ENCODE assay signal across 26 mouse cellular contexts in the genomic region with DNA sequence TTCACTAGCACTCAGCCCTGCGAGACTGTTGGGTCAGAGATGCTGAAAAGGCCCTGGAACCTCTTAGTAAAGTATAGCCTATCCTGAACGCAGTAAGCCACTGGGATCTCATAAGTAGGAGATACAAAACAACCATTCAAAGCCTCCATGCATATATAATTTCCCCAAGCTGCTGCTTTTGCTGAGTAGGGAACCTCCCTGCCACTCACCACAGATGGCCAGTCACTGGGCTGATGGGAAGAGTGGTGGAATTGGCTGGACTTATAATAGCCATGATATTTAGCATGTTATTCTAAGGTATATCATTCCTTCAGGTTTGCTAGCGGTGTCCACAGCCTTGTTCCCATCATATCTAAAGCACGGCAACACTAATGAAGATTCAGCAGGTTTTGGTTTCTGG.
A peak's percentile ranks its signal among the peaks of the same experiment; 100 is the strongest.
DNase-seq lines count a peak whose midpoint lies in the region; ATAC-seq and TF ChIP-seq lines count a peak whose summit lies in the region.
"Had no signal": no experiment of that assay in that cellular context is flagged by ENCODE, and none has a peak within 500 bp of the region (broad histone marks: within the 10 kb centered on the region; RNA-seq: fewer than 3 reads in every experiment).

No protein-coding gene starts in this region.

- no peaks in the 10 kb centered on the region for H3K9me3 ChIP-seq in forebrain, embryonic 10.5 days
- no peaks in the 10 kb centered on the region for H3K9me3 ChIP-seq in forebrain, embryonic 14.5 days (replicated peaks; ENCODE audit: control insufficient read depth, low read length)
- H3K9me3 ChIP-seq in hindbrain, postnatal 0 days (ENCODE audit: low read length), result no peaks in the 10 kb centered on the region
- H3K9me3 ChIP-seq: embryonic facial prominence, embryonic 15.5 days; heart, embryonic 13.5 days; limb, embryonic 12.5 days; liver, embryonic 12.5 days; neural tube, embryonic 12.5 days had no signal

- H3K27me3 ChIP-seq in forebrain, embryonic 10.5 days (ENCODE audit: poor library complexity, severe bottlenecking), result no peaks in the 10 kb centered on the region
- no peaks in the 10 kb centered on the region for H3K27me3 ChIP-seq in forebrain, embryonic 14.5 days (replicated peaks; ENCODE audit: control insufficient read depth, insufficient read depth, low read length)
- H3K27me3 ChIP-seq in hindbrain, postnatal 0 days (ENCODE audit: insufficient read depth, low read length), result no peaks in the 10 kb centered on the region
- H3K27me3 ChIP-seq: embryonic facial prominence, embryonic 15.5 days; heart, embryonic 13.5 days; limb, embryonic 12.5 days; liver, embryonic 12.5 days; neural tube, embryonic 12.5 days had no signal

- H3K9ac ChIP-seq in forebrain, embryonic 14.5 days (ENCODE audit: low read length), result no peak overlapping the region
- H3K9ac ChIP-seq in hindbrain, postnatal 0 days (replicated peaks; ENCODE audit: low read length), result no peak overlapping the region
- H3K9ac ChIP-seq: embryonic facial prominence, embryonic 15.5 days; heart, embryonic 13.5 days; limb, embryonic 12.5 days; liver, embryonic 12.5 days; neural tube, embryonic 12.5 days had no signal

- H3K4me1 ChIP-seq in forebrain, embryonic 10.5 days, result peaks cover 19% of the 10 kb centered on the region
- H3K4me1 ChIP-seq in forebrain, embryonic 14.5 days (ENCODE audit: control insufficient read depth, insufficient read depth, low read length), result 0 out of 2 replicates have a peak, but pooled peaks cover 5% of the 10 kb centered on the region
- H3K4me1 ChIP-seq in hindbrain, postnatal 0 days (ENCODE audit: insufficient read depth, low read length), result no peaks in the 10 kb centered on the region
- H3K4me1 ChIP-seq: embryonic facial prominence, embryonic 15.5 days; heart, embryonic 13.5 days; limb, embryonic 12.5 days; liver, embryonic 12.5 days had no signal

- no peaks in the 10 kb centered on the region for H3K36me3 ChIP-seq in forebrain, embryonic 10.5 days (replicated peaks)
- no peaks in the 10 kb centered on the region for H3K36me3 ChIP-seq in forebrain, embryonic 14.5 days (ENCODE audit: control insufficient read depth, insufficient read depth, low read length)
- H3K36me3 ChIP-seq in hindbrain, postnatal 0 days (ENCODE audit: insufficient read depth, low read length), result no peaks in the 10 kb centered on the region
- H3K36me3 ChIP-seq: embryonic facial prominence, embryonic 15.5 days; heart, embryonic 13.5 days; limb, embryonic 12.5 days; liver, embryonic 12.5 days; neural tube, embryonic 12.5 days had no signal

- WGBS in forebrain, embryonic 10.5 days, result 77% methylated on average over 4 of the region's 4 CpGs
- WGBS in forebrain, embryonic 14.5 days, result 67% methylated on average over 4 of the region's 4 CpGs
- WGBS in hindbrain, postnatal 0 days, result 58% methylated on average over 4 of the region's 4 CpGs

- DNase-seq in forebrain, embryonic 10.5 days (ENCODE audit: extremely low spot score, low spot score), result no peak
- DNase-seq in forebrain, embryonic 14.5 days (ENCODE audit: low spot score), result no peak
- DNase-seq in left cerebral cortex, adult 2 months (ENCODE audit: extremely low spot score in 1 of 2, low spot score in 2 of 2), result no peak
- DNase-seq in left cerebral cortex, adult 9 months (ENCODE audit: low spot score in 2 of 2), result no peak
- DNase-seq in brain, embryonic 14.5 days (ENCODE audit: low read depth), result peak; percentile 40
- DNase-seq in hindbrain, postnatal 0 days (ENCODE audit: low spot score), result no peak
- DNase-seq: adrenal gland, postnatal 14 days; cerebellum, adult 9-10 months; gastrocnemius, postnatal 36 days; heart, adult 2 months; heart, postnatal 14 days; kidney, postnatal 25 days; layer of hippocampus, postnatal 36 days; lung, adult 18-20 months; lung, postnatal 10 days; right cerebral cortex, adult 18-20 months; thymus, adult 2 months; thymus, postnatal 4 days had no signal

- intact Hi-C loops in left cerebral cortex, adult 2 months (cut with DNase I), result no loop called here

- no peak for ATAC-seq in forebrain, embryonic 14.5 days
- 0 out of 2 replicates have a peak, but pooled peaks have one; percentile 43 for ATAC-seq in hindbrain, postnatal 0 days
- ATAC-seq in erythroid progenitor cell, adult 5-6 weeks (replicated peaks; ENCODE audit: low FRiP score, poor library complexity, severe bottlenecking), result no peak
- ATAC-seq: intestine, postnatal 0 days; liver, embryonic 12.5 days had no signal

- no peak overlapping the region for H3K4me2 ChIP-seq in forebrain, embryonic 14.5 days (ENCODE audit: low read length)
- H3K4me2 ChIP-seq in hindbrain, postnatal 0 days (ENCODE audit: low read depth, low read length), result no peak overlapping the region
- H3K4me2 ChIP-seq: embryonic facial prominence, embryonic 15.5 days; heart, embryonic 13.5 days; limb, embryonic 12.5 days; liver, embryonic 12.5 days; midbrain, embryonic 11.5 days; neural tube, embryonic 12.5 days had no signal

- H3K4me3 ChIP-seq in forebrain, embryonic 10.5 days, result no peak overlapping the region
- H3K4me3 ChIP-seq in forebrain, embryonic 14.5 days (ENCODE audit: low read depth, low read length), result no peak overlapping the region
- H3K4me3 ChIP-seq in left cerebral cortex, adult 2 months, result no peak overlapping the region
- H3K4me3 ChIP-seq in hindbrain, postnatal 0 days (ENCODE audit: low read length), result no peak overlapping the region
- H3K4me3 ChIP-seq: embryonic facial prominence, embryonic 15.5 days; heart, adult 2 months; heart, embryonic 13.5 days; limb, embryonic 12.5 days; liver, embryonic 12.5 days; neural tube, embryonic 12.5 days had no signal

- TF ChIP-seq POLR2A in brain, embryonic 14.5 days (IDR thresholded peaks at IDR 0.05; ENCODE audit: borderline replicate concordance, extremely low read depth, insufficient read depth, insufficient read length, poor library complexity, severe bottlenecking), result no peak

- no peak for TF ChIP-seq CTCF in left cerebral cortex, adult 2 months (IDR thresholded peaks at IDR 0.05)
- no peak for TF ChIP-seq CTCF in brain, embryonic 14.5 days (IDR thresholded peaks at IDR 0.05; ENCODE audit: borderline replicate concordance, extremely low read depth, insufficient read depth, insufficient read length)
- no peak for TF ChIP-seq CTCF in hindbrain, postnatal 0 days (IDR thresholded peaks at IDR 0.05; ENCODE audit: low read depth)

- H3K27ac ChIP-seq in forebrain, embryonic 10.5 days, result peak overlapping the region; percentile 40; the same call in 1 of the 2 replicates
- H3K27ac ChIP-seq in forebrain, embryonic 14.5 days (ENCODE audit: low read depth, low read length), result no peak overlapping the region
- peak overlapping the region; percentile 24; the same call in 1 of the 2 replicates for H3K27ac ChIP-seq in left cerebral cortex, adult 2 months
- H3K27ac ChIP-seq in hindbrain, postnatal 0 days, result peak overlapping the region; percentile 37; the same call in 1 of the 2 replicates
- H3K27ac ChIP-seq: embryonic facial prominence, embryonic 15.5 days; heart, adult 2 months; heart, embryonic 13.5 days; limb, embryonic 12.5 days; liver, embryonic 12.5 days; neural tube, embryonic 12.5 days had no signal
